Mouse (Mus musculus) hindlimb bud, embryonic 11.5 days (tissue): Measurements from ENCODE around the gene Spg21.

ENCODE experiments used
- DNase-seq: peaks from one replicate; pipeline ENCODE4 v3.0.0-alpha.2; 2012; ENCODE audit warnings: low read depth, low spot score; ENCODE audit errors: extremely low spot score

The Spg21 gene

GRCm38 (mm10) chr9:65460732-65461442 is at the start of gene Spg21:
Gene Spg21, plus strand, starts transcription at chr9:65460947.
- DNase-seq = peak; percentile 54

GRCm38 (mm10) chr9:65411326-65411725 is 49.4 kb upstream of the Spg21 start:
- no peak for DNase-seq

GRCm38 (mm10) chr9:65417738-65418137 is 43.0 kb upstream of the Spg21 start:
- DNase-seq = no peak

- no peak for DNase-seq
These were observed 41.1 kb upstream of the Spg21 start for GRCm38 (mm10) chr9:65419633-65420032.

GRCm38 (mm10) chr9:65422760-65423501 is 37.8 kb upstream of the Spg21 start, which contains the start of gene Slc51b:
Gene Slc51b, minus strand, starts transcription at chr9:65422955.
- no peak for DNase-seq

- DNase-seq = no peak
These were observed 36.4 kb upstream of the Spg21 start for GRCm38 (mm10) chr9:65424393-65424792.

- no peak for DNase-seq
These were observed 33.2 kb upstream of the Spg21 start for GRCm38 (mm10) chr9:65427511-65427910.

- DNase-seq = no peak
These were observed 32.7 kb upstream of the Spg21 start for GRCm38 (mm10) chr9:65428003-65428402.

- no peak for DNase-seq
These were observed 30.3 kb upstream of the Spg21 start for GRCm38 (mm10) chr9:65430401-65430800.

GRCm38 (mm10) chr9:65430921-65431320 is 29.8 kb upstream of the Spg21 start:
- DNase-seq = no peak

- peak; percentile 60 for DNase-seq
These were observed 28.5 kb upstream of the Spg21 start for GRCm38 (mm10) chr9:65432236-65432635.

GRCm38 (mm10) chr9:65434140-65434539 is 26.6 kb upstream of the Spg21 start:
- DNase-seq = peak; percentile 16

GRCm38 (mm10) chr9:65435211-65435610 is 25.5 kb upstream of the Spg21 start:
- DNase-seq = no peak

- DNase-seq = peak; percentile 77
These were observed 25.0 kb upstream of the Spg21 start, which contains the start of gene Mtfmt for GRCm38 (mm10) chr9:65435671-65436301. Gene Mtfmt, plus strand, starts transcription at chr9:65435782.

- DNase-seq = no peak
These were observed 16.1 kb upstream of the Spg21 start for GRCm38 (mm10) chr9:65444692-65445091.

GRCm38 (mm10) chr9:65447951-65448350 is 12.8 kb upstream of the Spg21 start:
- no peak for DNase-seq

- no peak for DNase-seq
These were observed 1.8 kb upstream of the Spg21 start for GRCm38 (mm10) chr9:65458975-65459374.

GRCm38 (mm10) chr9:65460198-65460597 is 549 bp upstream of the Spg21 start:
- no peak for DNase-seq

GRCm38 (mm10) chr9:65462544-65462943 is 1.8 kb downstream of the Spg21 start:
- DNase-seq = no peak

GRCm38 (mm10) chr9:65464161-65464560 is 3.4 kb downstream of the Spg21 start:
- DNase-seq = no peak

GRCm38 (mm10) chr9:65465241-65465640 is 4.5 kb downstream of the Spg21 start:
- no peak for DNase-seq

- DNase-seq = no peak
These were observed 6.9 kb downstream of the Spg21 start for GRCm38 (mm10) chr9:65467686-65468085.
